Mouse (Mus musculus) thymus, adult 2 months (tissue): ENCODE measurements around the gene Gm5108.

Experiments used
- CTCF ChIP-seq: fragments of 200-500 bp; IDR thresholded peaks from 2 replicates; pipeline ENCODE4 v1.5.1; 2012; ENCODE audit warnings: mild to moderate bottlenecking, control low read depth, low read length, moderate library complexity, borderline replicate concordance; ENCODE audit not compliant: control insufficient read depth, poor library complexity, insufficient read depth; ENCODE audit errors: extremely low read depth
- POLR2A ChIP-seq: fragments of 200-500 bp; IDR thresholded peaks from 2 replicates; pipeline ENCODE4 v1.6.1; 2012; ENCODE audit warnings: mild to moderate bottlenecking, low read length, control low read depth, moderate library complexity; ENCODE audit not compliant: control insufficient read depth, poor library complexity, insufficient read depth; ENCODE audit errors: extremely low read depth

DNA sequence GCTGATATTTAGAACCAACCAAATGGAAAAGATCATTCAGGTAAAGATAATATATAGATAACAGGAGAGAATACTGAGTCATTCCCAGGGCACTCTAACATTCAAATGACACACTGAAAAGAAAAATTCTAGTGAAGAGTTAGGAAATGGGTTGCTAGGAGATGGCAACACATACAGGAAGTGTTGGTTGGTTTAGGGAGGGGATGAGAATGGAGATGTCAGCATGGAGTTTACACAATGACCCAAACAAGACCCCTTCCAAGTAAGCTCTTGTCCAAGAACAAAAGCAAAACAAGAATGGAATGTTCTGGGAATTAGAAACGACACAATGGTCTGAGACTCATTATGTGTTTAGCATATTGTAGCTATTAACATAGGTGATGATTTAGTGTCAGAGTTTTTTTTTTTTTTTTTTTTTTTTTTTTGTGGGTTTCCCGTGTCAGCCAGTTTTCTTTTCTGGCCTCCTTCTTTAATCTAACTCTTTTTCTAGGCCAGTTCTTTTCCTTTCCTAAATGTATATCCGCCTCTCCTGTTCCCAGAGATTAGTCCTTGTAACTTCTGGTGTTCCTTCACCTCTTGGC, 40.6 kb downstream of the Gm5108 start:
- no peak for TF ChIP-seq CTCF
- no peak for TF ChIP-seq POLR2A
